Mouse (Mus musculus) cerebellum, postnatal 10 days (tissue): ENCODE data around the gene Plekha5.
A peak's percentile ranks its signal among the peaks of the same experiment; 100 is the strongest.
"Not testable (repeated sequence)": the region's sequence is repeated elsewhere in the genome, so short reads cannot be mapped to it uniquely, and the experiment has no call there.

Source experiments
- DNase-seq, 2 experiments: peaks; one replicate each; pipeline ENCODE4 v3.0.0; 2021; ENCODE audit warnings: mixed read lengths in 2 of 2

Plekha5 gene

DNA sequence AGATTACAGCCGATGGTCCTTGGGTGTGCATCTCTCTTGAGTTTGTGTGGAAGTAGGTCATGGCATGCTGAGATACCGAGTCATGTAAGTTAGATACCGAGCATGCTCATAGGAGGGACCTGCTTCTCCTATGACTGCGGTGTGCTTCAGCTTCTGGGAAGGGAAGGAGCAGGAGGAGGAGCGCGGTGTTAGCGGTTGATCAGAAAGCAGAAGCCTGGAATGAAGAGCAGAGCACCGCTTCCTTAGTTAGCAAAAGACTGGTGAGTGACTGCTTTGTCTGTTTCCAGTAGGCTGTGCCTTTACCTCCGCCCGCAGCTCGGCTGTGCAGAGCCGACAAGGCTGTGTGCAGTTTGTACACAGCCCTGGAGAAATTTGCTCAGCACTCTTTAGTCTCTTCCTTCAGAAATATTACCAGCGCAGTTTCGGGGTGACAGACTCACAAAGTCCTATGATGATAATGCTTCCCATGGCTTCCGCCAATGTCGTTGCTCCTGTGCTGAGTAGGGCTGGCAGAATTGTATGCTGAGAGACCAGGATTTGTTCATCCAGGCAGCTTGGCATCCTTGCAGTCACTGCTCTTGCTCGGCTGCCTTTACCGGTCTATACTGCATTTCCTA lies 67.2 kb downstream of the Plekha5 start:
- peak in 1 of 2 experiments; percentile 41 for DNase-seq

DNA sequence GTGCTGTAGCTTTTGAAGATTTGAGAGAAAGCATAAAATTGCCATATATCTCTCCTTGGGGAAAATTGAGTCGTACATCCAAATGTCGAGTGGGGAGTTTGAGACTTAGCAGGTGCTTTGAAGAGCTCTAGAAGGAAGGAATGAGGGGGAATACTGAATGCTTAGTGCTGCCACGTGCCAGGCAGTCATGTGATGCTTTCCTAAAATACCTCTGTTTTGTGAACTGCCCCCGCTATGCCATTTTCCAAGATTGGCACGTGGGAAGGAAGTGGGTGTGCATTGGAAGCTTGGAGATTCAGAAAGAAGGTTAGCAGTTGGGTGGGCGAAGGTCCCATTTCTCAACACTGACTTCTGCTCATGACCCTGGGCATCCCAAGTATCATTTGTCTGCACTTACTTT lies 68.2 kb downstream of the Plekha5 start:
- DNase-seq, result peak in 1 of 2 experiments; percentile 36

DNA sequence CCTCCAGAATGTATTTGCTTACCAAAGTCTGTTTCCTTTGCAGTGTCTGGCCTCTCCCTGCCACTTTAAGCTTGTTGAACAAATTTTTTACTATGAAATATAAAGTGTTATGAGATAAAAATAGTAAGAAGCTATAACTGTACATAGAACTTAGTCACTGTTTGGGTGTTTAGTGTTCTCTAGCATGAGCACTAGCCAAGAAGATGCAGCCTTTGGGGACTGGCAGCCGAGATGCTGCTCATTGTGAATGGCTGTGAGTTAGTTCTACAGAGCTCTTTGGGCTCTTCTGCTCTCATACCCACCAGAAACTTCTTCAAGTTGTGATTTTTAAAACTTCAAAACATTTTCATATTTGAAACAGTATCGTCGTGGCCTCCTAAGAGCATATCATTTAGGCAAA lies 74.2 kb downstream of the Plekha5 start:
- DNase-seq, result no peak

DNA sequence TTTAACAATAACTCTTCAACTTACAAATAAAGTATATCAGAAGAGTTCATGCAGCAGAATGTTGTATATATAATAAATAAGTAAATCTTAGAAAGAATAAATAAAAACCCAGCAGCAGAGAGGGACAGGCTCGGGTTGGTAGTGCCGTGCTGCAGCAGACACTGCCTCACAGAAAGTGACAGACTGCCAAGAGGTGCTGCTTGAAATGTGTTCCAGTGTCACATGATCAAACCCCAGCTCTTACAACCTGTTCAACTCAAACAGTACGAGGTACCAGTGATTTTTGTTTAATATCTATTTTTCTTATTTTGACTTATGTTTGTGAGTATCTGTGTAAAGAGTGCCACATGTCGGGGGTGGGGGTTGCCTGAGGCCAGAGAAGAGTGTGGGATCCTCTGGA lies 75.1 kb downstream of the Plekha5 start:
- peak; percentile 50 to 54 for DNase-seq

DNA sequence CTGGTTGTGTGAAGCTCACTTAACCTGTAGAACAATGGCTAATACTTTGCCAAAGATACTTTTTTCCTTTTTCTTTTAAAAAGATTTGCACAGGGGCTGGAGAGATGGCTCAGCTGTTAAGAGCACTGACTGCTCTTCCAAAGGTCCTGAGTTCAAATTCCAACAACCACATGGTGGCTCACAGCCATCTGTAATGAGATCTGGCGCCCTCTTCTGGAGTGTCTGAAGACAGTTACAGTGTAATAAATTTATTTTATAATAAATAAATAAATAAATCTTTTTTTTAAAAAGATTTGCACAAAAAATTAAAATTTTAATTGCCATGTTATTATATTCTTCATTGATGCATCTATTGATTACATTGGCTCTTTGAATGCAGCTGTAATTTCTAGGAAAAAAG lies 77.0 kb downstream of the Plekha5 start:
- not testable (repeated sequence) for DNase-seq

DNA sequence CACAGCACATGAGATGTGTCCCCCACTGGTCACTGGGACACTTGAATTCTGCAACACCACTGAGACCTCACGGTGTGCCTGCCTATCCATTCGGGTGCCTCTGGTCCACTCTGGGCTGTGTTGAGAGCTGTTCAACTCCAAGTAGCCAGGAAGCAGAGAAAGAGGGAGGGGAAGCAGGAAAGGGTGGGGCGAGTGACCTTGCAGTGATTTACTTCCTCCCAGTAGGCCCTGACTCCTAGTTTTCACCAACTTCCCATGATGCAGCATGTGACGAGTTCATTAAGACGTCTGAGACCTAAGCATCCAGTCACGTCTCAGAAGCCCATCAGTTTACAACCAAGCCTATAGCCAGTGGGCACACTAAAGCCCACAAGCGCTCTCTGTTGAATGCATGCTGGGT lies 78.0 kb downstream of the Plekha5 start:
- no peak for DNase-seq

DNA sequence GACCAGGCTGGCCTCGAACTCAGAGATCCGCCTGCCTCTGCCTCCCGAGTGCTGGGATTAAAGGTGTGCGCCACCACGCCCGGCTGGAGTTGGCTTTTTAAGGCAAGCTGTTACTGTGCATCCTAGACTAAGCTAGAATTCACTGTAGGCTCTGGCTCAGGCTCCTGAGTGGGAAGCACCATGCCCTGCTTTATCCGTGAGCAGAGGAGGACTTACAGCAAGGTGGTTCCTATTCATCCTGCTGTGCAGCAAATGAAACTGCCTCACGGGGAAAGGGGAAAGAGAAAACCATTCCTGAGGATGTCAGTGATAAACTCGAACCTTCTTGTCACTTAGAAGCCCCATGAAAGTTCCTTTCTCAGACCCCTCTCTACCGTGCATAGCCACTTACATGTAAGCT lies 80.9 kb downstream of the Plekha5 start:
- DNase-seq, result no peak

DNA sequence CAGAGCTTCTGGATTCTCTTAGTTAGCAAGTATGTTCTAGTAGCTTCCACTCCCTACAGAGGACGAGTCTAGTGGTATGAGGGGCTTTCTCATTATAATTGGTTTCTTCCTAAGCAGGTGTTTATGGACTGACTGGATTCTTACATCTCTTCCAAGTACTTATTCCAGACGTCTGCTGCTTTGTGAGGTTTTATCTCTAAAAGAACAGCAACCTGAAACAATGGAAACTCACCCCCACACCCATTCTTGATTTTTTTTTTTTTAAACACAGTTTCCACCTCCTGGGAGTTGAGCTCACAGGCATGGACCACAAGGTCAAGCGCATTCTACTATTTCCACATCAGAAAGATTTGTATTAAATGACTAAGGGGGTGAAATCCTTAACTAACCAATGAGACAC lies 83.8 kb downstream of the Plekha5 start:
- DNase-seq, result no peak

DNA sequence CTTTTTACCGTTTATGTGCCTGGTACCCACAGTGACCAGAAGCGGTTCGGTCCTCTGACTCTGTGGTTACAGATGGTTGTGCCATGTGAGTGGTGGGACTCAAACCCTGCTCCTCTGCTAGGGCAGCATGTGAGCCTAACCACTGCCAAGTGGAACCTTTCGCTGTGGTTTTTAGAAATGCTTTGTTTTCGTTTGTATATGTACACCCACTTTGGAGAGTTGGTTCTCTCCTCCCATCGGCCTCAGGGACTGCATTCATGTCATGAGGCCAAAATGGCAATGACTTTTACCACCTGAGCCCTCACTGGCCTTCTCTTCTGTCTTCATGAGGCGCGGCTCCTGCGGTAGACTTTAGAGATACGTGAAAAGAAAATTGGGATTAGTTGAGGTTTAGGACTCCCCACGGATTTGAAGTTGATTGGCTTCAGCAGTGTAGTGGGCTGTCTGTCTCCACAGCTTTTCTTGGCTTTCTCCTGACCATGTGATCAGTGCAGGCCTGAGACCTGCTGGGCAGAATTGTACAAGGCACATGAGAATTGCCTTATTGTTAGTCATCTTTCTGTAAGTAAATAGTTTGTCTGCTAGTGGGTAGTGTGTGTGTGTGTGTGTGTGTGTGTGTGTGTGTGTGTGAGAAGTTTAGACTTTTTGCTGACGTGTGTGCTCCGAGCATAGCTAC lies 84.8 kb downstream of the Plekha5 start:
- DNase-seq, result peak; percentile 57 to 75

DNA sequence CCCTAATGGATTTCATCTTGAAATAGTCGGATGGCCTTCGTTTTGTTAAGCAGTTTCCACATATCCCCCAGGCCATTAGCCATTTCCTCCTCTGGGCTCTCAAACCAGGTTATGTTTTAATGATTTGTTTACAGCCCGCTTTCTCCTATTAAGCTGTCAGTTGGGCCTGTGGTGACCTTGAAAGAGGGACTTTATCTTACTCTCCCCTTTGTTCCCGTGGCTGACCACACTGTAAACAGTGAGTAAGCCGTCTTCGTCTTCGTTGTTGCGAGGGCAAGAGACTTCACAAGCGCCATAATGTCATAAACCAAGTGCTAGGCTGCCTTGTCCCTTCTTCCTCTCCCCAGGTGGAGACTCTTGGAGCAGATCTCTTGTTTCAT lies 85.3 kb downstream of the Plekha5 start:
- DNase-seq, result no peak

DNA sequence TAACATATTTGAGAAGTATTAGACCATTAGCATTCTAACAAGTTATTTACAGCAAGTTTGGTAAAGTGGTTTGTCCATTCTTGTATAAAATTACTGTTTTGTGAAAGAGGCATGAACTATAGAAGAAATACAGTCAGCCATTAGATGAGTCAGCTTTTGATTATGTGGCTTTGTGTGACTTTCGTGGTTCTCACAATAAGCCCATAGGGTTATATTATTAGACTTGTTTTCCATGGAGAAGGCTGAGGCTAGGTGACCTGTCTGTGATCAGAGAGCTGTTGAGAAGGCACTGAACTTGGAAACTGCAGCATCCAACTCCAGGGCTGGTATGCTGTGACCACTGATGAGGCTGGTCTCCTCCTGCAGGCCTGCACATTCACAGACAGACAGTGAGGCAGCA lies 88.2 kb downstream of the Plekha5 start:
- no peak for DNase-seq

DNA sequence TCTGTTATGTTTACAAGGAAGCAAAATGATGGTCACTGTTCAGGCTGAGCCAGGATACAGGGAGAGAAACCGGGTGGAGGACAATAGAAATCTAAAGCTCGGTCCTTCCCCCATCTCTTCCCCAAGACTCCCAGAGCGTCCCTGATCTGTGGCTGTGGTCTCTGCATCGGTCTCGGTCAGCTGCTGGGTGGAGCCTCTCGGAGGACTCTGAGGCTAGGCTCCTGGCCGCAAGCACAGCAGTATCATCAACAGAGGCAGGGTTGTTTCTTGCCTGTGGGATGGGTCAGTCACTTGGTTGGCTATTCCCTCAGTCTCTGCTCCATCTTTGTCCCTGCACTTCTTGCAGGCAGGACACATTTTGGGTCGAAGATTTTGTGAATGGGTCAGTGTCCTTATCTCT lies 88.6 kb downstream of the Plekha5 start:
- no peak for DNase-seq

DNA sequence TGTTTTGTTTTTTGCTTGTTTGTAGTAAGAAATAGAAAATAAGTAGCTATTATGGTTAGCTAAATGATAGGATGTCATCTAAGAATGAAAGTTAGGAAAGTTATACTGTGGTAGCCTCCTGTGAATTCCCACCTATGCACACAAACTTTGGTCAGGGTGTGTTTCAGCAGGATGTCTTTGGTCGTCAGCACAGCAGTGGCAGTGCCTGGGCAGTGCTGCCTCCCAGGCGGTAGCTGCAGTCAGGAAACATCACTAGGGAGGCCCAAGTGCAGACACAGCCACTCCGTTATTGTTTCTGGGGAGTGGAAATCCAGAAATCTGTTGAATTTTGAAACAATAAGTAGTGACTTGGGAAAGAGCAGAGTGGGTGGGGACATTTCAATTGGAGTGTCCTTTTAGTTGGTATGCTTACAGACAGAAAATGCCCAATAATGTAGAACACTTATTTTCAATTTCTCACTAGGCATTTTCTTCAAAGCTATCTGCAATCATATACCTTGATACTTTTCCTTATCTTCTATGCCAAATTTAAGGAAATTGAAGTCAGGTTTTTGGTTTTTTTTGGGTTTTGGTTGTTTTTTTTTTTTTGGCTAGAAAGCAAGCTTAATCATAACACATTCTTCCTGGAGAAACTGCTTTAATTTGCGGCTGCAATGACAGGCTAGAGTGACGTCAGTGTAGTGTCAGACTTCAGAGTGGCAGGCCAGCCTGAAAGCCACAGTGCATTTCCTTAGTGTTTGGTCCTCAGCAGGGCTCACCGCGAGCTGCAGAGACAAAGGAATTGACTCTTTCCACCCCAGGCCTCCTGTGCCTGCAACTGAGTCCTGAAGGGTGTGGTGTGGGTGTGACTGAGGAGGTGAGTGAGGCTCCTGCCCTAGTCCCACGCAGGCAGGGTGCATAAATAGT lies 90.6 kb downstream of the Plekha5 start:
- DNase-seq, result no peak

DNA sequence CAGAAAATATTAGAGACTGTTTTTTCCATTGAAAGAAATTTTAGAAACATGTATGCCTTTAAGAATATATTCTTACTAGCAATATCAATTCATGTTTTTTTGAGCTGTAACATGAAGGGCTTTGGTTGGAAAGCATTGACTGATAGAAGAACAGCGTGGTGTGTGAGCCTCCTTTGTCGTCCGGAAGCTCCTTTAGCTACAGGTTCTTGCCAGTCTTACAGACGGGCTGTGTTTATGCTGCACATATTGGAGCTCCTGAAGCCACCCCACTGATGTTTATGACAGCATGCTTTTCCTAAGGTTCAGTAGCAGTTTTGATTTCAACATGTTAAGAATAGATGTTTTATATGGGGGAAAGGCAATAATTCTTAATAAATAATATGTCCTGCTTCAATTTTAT lies 91.7 kb downstream of the Plekha5 start:
- DNase-seq, result no peak

DNA sequence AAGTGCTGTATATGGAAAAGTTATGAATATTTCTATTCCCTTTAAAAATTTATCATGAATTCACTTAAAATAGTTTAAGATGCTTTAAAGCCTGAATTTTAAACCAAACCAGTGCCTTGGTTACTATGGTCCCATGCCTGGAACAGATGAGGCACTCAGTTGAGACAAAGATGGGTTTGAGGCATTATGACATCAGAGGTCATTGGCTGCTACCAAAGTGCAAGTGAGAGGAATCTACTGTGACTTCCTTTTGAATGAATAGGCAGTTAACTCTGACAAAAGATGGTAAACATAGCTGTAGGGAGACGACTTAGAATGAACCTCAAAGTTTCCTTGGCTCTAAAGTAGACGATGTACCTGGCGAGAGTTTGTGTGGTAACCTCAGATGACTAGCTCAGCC lies 92.3 kb downstream of the Plekha5 start:
- DNase-seq, result no peak

DNA sequence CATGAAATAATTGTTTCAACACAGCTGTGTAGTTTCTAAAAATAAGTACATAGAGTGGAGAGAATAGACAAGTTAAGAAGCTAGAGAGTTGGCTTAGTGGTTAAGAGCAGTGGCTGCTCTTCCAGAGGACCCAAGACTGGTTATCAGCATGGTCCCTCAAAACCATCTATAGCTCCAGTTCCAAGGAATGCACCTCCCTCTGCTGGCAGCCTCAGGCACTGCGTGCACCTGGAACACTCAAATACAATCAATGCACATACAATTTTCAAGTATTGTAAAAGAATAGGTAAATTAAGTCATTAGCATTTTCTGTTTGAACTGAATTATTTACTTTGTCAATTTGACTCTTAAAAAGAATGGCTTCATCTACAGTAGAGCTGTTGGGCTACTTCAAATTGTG lies 93.3 kb downstream of the Plekha5 start:
- peak; percentile 69 to 74 for DNase-seq

DNA sequence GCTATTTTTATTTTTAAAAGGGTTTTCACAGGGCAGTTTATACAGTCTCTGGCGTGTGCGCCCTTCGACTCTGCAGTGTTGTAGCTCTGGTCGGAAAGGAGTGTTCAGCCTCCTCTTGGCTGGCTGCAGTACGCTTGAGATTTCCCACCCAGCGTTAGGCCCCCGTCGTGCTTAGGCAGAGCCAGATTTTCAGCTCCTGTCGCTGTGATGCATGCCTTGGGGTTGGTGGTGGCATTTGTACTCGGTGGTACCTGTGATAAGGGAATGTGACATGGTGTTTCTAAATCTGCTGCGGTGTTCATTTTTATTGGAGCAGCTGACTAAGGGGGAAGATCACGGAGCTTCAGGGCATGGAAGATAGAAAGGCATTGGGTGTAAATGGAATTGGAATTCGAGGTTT lies 95.2 kb downstream of the Plekha5 start:
- peak; percentile 62 to 64 for DNase-seq

DNA sequence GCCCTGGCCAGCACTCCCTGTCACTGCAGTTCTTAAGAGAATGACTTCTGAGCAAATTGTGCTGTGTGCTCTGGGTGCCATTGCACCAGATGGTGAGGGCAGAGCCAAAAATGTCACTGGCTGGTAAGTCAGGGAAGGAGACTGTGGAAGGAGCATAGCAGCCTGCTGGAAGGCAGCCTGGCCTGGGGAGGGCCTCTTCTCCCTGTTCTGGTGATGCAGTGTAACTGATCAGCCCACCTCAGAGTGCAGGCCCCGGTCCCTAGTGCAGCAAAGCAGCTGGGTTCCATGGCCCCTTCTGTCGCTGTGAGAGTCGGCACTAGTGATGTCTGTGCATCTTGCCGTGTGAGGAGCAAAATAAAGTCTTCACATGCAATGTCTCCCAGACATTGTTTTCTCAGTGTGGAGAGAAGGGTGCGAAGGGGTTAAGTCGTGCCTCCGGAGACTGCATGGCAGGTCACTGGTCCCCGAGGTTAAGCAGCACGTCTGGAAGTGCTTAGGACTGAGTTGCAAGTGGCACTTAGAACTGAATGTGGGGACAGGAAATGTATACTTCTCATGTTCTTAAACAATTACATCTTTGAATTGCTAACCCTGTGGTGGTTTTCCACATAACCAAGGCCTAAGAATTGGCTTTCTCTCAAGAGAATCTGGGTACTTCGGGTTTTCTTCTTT lies 95.8 kb downstream of the Plekha5 start:
- peak; percentile 86 to 92 for DNase-seq

DNA sequence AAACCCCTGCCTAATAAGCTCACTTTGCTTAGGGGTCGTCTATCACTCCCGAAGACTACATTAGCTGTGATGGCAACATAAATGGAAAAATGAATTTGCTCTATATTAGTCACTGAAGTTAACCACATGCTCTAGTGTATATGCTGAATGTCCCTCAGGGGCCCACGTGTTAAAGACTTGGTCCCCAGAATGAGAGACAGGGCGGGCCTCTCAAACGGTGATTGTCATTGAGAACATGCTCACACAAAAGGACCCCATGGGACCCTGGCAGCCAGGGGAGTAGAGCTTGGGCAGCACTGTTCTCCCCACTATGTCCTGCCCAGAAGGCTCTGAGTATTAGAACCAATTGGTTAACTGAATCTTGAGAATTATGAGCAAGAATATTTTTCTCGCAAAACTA lies 97.1 kb downstream of the Plekha5 start:
- no peak for DNase-seq

DNA sequence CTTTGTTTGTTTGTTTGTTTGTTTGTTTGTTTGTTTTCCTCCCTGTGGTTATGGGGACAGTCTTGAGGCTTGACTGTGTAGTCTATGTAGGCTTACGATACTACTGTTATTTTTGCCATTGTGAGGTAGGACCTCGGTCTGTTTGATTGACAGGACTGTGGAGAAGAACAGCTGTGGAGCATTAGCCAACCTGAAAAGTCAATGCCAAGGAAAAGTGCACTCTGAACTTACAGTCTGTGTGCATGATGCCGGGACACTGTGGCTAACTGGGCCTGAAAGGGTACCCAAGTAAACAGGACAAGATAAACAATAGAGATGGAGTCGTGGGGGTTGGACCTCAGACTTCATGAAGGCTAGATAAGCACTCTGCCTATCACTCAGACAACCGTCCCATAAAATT lies 98.0 kb downstream of the Plekha5 start:
- DNase-seq, result no peak

DNA sequence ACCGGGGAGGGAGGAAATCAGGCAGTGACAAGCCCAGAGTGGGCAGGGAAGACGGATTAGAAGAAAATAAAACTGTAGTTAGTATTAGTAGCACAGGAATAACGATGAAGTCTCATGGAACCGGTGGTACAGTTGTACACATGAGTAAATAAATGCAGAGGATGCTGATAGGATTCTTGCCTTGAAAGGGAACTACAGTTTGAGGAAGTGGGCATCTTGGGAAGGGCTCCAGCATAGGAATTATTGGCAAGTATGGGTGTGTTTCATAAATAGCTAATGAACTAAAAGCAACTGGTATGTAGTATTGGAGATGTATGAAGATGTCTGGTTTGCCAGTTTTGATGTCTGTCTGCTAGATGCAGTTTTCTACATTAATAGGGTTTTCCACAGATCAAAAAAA lies 99.7 kb downstream of the Plekha5 start:
- no peak for DNase-seq

DNA sequence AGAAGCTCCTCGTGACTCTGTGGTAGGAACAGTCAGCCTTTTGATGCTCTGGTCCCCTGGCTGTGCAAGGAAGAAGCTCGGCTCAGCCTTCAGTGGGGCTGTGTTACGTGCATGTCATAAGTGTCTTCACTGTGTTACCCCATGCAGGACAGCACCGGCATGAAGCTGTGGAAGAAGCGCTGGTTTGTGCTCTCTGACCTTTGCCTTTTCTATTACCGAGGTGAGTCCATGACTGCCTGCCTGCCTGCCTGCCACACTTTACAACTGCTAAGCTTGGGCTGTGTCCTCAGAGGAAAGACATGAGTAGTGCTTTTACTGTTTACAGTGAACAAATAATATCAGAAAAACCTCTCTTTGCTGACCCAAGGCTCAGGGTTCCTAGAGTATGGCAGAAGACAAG lies 104.6 kb downstream of the Plekha5 start:
- DNase-seq, result no peak

DNA sequence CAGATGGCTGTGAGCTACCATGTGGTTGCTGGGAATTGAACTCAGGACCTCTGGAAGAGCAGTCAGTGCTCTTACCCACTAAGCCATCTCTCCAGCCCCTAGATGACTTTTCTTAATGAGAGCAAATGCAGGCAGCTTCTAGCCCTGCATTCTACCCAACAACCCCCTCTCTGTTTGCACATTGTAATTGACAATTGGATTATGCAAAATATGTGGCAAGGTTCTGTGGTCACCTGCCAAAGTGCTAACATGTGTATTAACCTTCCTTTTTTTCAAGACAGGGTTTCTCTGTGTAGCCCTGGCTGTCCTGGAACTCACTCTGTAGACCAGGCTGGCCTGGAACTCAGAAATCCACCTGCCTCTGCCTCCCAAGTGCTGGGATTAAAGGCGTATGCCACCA lies 109.0 kb downstream of the Plekha5 start:
- DNase-seq, result not testable (repeated sequence)
